Mouse (Mus musculus) neural tube, embryonic 14.5 days (tissue): Measurements from ENCODE around the gene Igsf3. TPM values are rescaled to one million over a fixed set of nuclear protein-coding genes. Genes with fewer than 3 reads are reported as not detected.

ENCODE experiments used
- ATAC-seq: fragments of 200-750 bp; cut with Nextera tagmentation; 2 replicates; pipeline ENCODE4 v1.8.0; 2017; ENCODE audit warnings: low read depth, mild to moderate bottlenecking, moderate TSS enrichment, moderate library complexity
- H3K27ac ChIP-seq: fragments of 300-500 bp; sonication (generic); 2 replicates; pipeline ENCODE4 v1.5.1; 2014; ENCODE audit warnings: low read depth, mild to moderate bottlenecking, control low read depth, low read length, moderate library complexity, mixed read lengths
- H3K27me3 ChIP-seq: fragments of 300-500 bp; sonication (generic); 2 replicates; pipeline ENCODE4 v1.6.1; 2014; ENCODE audit warnings: low read length; ENCODE audit not compliant: control insufficient read depth, insufficient read depth
- H3K36me3 ChIP-seq: fragments of 300-500 bp; sonication (generic); 2 replicates; pipeline ENCODE4 v1.6.1; 2014; ENCODE audit warnings: low read length, mixed read lengths; ENCODE audit not compliant: control insufficient read depth, insufficient read depth
- H3K4me1 ChIP-seq: fragments of 300-500 bp; sonication (generic); 2 replicates; pipeline ENCODE4 v1.6.1; 2014; ENCODE audit warnings: low read length; ENCODE audit not compliant: control insufficient read depth, insufficient read depth
- H3K4me2 ChIP-seq: fragments of 300-500 bp; sonication (generic); 2 replicates; pipeline ENCODE4 v1.6.1; 2014; ENCODE audit warnings: mild to moderate bottlenecking, low read depth, low read length, control low read depth
- H3K4me3 ChIP-seq: fragments of 300-500 bp; sonication (generic); 2 replicates; pipeline ENCODE4 v1.5.1; 2014; ENCODE audit warnings: low read depth, low read length, control low read depth, mixed read lengths
- H3K9ac ChIP-seq: fragments of 300-500 bp; sonication (generic); replicated peaks from 2 replicates; pipeline ENCODE4 v1.6.1; 2014; ENCODE audit warnings: low read depth, mild to moderate bottlenecking, control low read depth, low read length, mixed read lengths
- H3K9me3 ChIP-seq: fragments of 300-500 bp; sonication (generic); 2 replicates; pipeline ENCODE4 v1.6.1; 2016; ENCODE audit warnings: low read length; ENCODE audit not compliant: control insufficient read depth
- WGBS: fragments of 180-500 bp; shearing (Covaris S2); extraction: QIAGEN DNeasy Blood & Tissue Kit; methylation state at CpG from one replicate; pipeline ENCODE4 v1.1.7; 2014; 5-methylcytosine and 5-hydroxymethylcytosine counted together
- polyA plus RNA-seq: library from polyadenylated mRNA; unstranded; fragments of >200 nt; fragmentation: Nextera tagmentation; extraction: Ambion mirVana; gene quantifications from 2 replicates; pipeline ENCODE4 v1.2.1, GENCODE M21; 2014

Gene Igsf3
- polyA plus RNA-seq, 1 experiment from 2014 or later, result 66.4 TPM

DNA sequence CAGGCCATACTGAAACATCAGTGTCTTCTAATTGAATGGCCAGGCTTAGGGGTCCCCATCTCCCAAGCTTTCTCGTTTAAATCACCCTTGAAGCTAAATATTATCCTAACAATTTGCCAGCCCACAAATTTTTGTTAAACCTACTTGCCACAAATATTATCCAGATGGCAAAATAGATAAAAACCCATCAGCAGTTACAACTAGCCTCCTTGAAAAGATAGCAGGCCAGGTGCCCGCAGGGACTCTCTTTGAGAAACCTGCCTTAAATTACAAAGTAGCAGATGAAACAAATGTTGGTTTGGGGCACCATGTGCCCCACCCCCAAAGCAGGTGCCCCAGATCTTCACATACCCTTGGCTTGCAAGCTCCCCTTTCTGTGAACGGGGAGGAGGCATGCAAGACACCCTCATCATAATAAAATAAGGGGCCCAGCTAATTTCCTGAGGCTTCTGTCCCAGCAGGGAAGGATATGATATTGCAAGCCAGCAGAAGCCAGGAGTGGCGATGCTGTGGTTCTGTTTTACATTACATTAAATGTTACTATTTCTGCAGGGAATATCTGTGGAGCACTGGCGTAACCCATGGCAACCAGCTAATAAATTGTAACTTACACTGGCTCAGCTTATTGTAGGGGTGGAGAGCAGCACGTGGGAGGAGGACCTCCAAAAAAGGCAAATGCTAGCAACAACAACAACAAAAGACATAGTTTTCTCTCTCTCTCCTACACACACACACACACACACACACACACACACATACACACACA, 27.2 kb upstream of the Igsf3 start:
- H3K27me3 ChIP-seq, result no peaks in the 10 kb centered on the region
- H3K4me2 ChIP-seq, result no peak overlapping the region
- peak overlapping the region; percentile 76 for H3K27ac ChIP-seq
- no peak overlapping the region for H3K9ac ChIP-seq
- ATAC-seq, result peak; percentile 92
- H3K4me3 ChIP-seq, result no peak overlapping the region
- H3K36me3 ChIP-seq, result no peaks in the 10 kb centered on the region
- H3K9me3 ChIP-seq, result no peaks in the 10 kb centered on the region
- WGBS, result 23% methylated on average over 6 of the region's 6 CpGs
- peaks cover 22% of the 10 kb centered on the region; the same call in 1 of the 2 replicates for H3K4me1 ChIP-seq

- Histone ChIP-seq H3K27ac (peak overlapping the region; percentile 76), H3K4me3 (no peak overlapping the region), H3K9ac (no peak overlapping the region), H3K27me3 (no peaks in the 10 kb centered on the region), H3K4me1 (peaks cover 22% of the 10 kb centered on the region; the same call in 1 of the 2 replicates), H3K36me3 (no peaks in the 10 kb centered on the region), H3K9me3 (no peaks in the 10 kb centered on the region), H3K4me2 (no peak overlapping the region)
- ATAC-seq, result peak; percentile 29
- WGBS, result 32% methylated on average over 4 of the region's 4 CpGs
Measured at GRCm38 (mm10) chr3:101350406-101350805, 26.5 kb upstream of the Igsf3 start.

- no peak for ATAC-seq
- peaks cover 13% of the 10 kb centered on the region; the same call in 1 of the 2 replicates for H3K4me1 ChIP-seq
- H3K9me3 ChIP-seq, result no peaks in the 10 kb centered on the region
- H3K27ac ChIP-seq, result no peak overlapping the region
- H3K4me3 ChIP-seq, result no peak overlapping the region
- no peaks in the 10 kb centered on the region for H3K27me3 ChIP-seq
- H3K4me2 ChIP-seq, result no peak overlapping the region
- no peaks in the 10 kb centered on the region for H3K36me3 ChIP-seq
- H3K9ac ChIP-seq, result no peak overlapping the region
Measured at GRCm38 (mm10) chr3:101354490-101354889, 22.4 kb upstream of the Igsf3 start.

DNA sequence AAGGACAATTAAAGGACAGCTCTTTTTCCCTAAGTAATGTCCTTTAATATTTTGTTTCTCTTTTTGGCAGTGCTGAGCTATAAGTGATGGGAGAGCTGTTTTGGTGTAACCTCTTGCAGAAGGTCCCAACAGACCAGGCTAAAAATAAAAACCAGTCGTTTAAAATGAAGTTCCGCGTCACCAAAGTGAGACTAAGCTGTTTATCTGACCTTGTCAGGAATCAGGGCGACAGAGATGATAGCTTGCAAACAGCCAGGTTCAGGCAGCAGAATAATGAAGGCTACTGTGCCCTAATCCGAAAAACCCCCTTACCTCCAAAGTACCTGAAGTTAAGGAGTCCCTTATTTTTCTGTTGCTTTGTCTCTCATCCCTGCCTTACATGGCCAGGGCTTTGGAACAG, 21.2 kb upstream of the Igsf3 start:
- Histone ChIP-seq H3K27ac (no peak overlapping the region), H3K4me2 (no peak overlapping the region), H3K4me1 (peaks cover 2% of the 10 kb centered on the region; the same call in 1 of the 2 replicates), H3K9me3 (no peaks in the 10 kb centered on the region), H3K4me3 (no peak overlapping the region), H3K9ac (no peak overlapping the region), H3K36me3 (no peaks in the 10 kb centered on the region), H3K27me3 (no peaks in the 10 kb centered on the region)
- 69% methylated on average over 5 of the region's 5 CpGs for WGBS
- no peak for ATAC-seq

DNA sequence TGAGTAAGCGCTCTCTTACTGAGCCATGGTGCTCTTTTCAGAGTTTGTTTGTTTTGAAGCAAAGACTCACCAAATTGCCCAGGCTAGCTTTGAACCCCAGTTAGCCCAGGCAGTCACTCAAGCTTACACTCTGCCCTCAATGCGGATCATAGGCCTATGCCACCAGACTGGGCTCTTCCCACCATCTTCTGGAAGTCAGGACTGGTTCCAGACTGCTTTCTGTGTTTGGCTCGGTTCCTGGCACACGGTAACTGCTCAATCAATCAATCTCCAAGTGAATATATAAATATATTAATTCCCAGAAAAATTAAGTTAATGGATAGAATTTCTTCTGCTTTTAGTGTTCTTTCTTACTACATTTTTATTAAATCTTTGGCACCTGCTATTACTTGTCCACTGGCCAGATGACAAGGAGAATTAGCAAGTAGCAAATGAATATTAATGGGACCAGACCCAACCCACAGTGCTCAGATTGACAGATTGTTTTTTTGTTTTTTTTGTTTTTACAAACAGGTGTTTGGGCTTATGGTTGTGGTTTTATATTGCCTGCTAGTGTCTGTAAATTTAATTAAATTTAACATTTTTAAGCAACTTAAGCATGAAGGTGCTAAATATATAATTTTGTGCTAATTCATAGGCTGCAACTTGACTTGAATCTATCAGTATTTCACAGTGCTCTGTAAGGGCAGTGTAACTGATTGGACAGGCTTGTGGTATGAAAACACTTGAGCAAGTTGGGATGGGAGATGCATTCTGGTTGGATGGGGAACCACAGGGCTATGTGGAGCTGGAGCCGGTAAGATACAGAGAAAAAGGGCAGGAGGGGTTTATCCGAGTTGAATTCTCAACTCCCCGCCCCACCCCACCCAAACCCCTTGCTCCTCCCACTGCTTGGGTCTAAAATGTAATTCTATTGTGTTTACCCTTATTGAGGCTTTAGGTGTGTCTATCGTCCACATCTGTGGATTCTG, 20.0 kb upstream of the Igsf3 start:
- no peak overlapping the region for H3K4me2 ChIP-seq
- H3K9me3 ChIP-seq, result no peaks in the 10 kb centered on the region
- no peak overlapping the region for H3K4me3 ChIP-seq
- no peak overlapping the region for H3K27ac ChIP-seq
- no peaks in the 10 kb centered on the region for H3K27me3 ChIP-seq
- no peak overlapping the region for H3K9ac ChIP-seq
- no peak for ATAC-seq
- no peaks in the 10 kb centered on the region for H3K4me1 ChIP-seq
- WGBS, result 78% methylated on average over 8 of the region's 8 CpGs
- no peaks in the 10 kb centered on the region for H3K36me3 ChIP-seq

- no peak overlapping the region for H3K9ac ChIP-seq
- H3K27ac ChIP-seq, result no peak overlapping the region
- no peaks in the 10 kb centered on the region for H3K9me3 ChIP-seq
- H3K27me3 ChIP-seq, result no peaks in the 10 kb centered on the region
- no peaks in the 10 kb centered on the region; the same call in 1 of the 2 replicates for H3K4me1 ChIP-seq
- H3K36me3 ChIP-seq, result no peaks in the 10 kb centered on the region
- 81% methylated on average over 6 of the region's 6 CpGs for WGBS
- H3K4me3 ChIP-seq, result no peak overlapping the region
- no peak overlapping the region for H3K4me2 ChIP-seq
- ATAC-seq, result no peak
Measured at GRCm38 (mm10) chr3:101360832-101361231, 16.1 kb upstream of the Igsf3 start.

- no peak overlapping the region for H3K4me2 ChIP-seq
- ATAC-seq, result no peak
- WGBS, result 96% methylated on average over 4 of the region's 4 CpGs
- H3K27ac ChIP-seq, result no peak overlapping the region
- H3K27me3 ChIP-seq, result no peaks in the 10 kb centered on the region
- H3K9ac ChIP-seq, result no peak overlapping the region
- no peaks in the 10 kb centered on the region for H3K9me3 ChIP-seq
- no peaks in the 10 kb centered on the region for H3K36me3 ChIP-seq
- peaks cover 5% of the 10 kb centered on the region for H3K4me1 ChIP-seq
- H3K4me3 ChIP-seq, result no peak overlapping the region
Measured at GRCm38 (mm10) chr3:101362391-101362790, 14.5 kb upstream of the Igsf3 start.

DNA sequence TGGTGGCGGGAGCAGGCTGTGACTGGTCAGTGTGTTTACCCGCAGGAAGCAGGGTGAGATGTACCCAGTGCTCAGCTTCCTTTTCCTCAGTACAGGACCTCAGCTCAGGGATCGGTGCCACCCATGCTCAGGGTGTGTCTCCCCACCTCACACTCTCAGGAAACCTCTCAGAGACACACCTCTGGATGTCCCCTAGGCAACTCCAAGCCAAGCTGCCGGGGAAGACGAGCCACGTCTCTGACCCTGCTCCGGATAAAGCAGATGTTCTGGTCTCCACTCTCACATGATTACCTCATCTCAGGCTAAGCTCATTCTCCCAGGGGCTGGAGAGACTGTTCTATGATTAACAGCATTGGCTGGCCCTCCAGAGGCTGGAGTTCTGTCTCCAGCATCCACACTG, 13.3 kb upstream of the Igsf3 start:
- 79% methylated on average over 7 of the region's 7 CpGs for WGBS

More for the DNA sequence above, 13.3 kb upstream of the Igsf3 start:
- H3K4me1 ChIP-seq, result peaks cover 5% of the 10 kb centered on the region
- no peak overlapping the region for H3K9ac ChIP-seq
- ATAC-seq, result no peak
- H3K4me2 ChIP-seq, result no peak overlapping the region
- no peaks in the 10 kb centered on the region for H3K9me3 ChIP-seq
- H3K27ac ChIP-seq, result no peak overlapping the region
- H3K27me3 ChIP-seq, result no peaks in the 10 kb centered on the region
- no peaks in the 10 kb centered on the region for H3K36me3 ChIP-seq
- H3K4me3 ChIP-seq, result no peak overlapping the region
